Mouse (Mus musculus) cerebellum, adult 8-10 months (tissue): ENCODE measurements at regions not wholly inside any gene's neighbourhood (a gene's known extent, or its start where the extent isn't known, plus 50 kb on each side); places are given as distances from the start of the nearest gene placed in this dataset.

ENCODE experiments used
- DNase-seq: peaks from one replicate; pipeline ENCODE4 v3.0.0; 2022

- no peak for DNase-seq
Observed at GRCm38 (mm10) chr16:87295727-87296126, 58.3 kb upstream of the N6amt1 start.

GRCm38 (mm10) chr16:87292826-87293225, 61.2 kb upstream of the N6amt1 start:
- DNase-seq: no peak

GRCm38 (mm10) chr16:87291716-87292115, 62.3 kb upstream of the N6amt1 start:
- DNase-seq: no peak

GRCm38 (mm10) chr16:87285639-87286038, 68.3 kb upstream of the N6amt1 start:
- no peak for DNase-seq

GRCm38 (mm10) chr16:87284835-87285510, 69.0 kb upstream of the N6amt1 start:
- no peak for DNase-seq

GRCm38 (mm10) chr16:87278518-87278917, 75.5 kb upstream of the N6amt1 start:
- no peak for DNase-seq

GRCm38 (mm10) chr16:87272363-87272762, 81.6 kb upstream of the N6amt1 start:
- DNase-seq: no peak

- DNase-seq: no peak
Observed at GRCm38 (mm10) chr16:87267954-87268804, 85.8 kb upstream of the N6amt1 start.

- no peak for DNase-seq
Observed at GRCm38 (mm10) chr16:87267517-87267916, 86.5 kb upstream of the N6amt1 start.

GRCm38 (mm10) chr16:87263571-87263970, 90.4 kb upstream of the N6amt1 start:
- DNase-seq: peak; percentile 38

- DNase-seq: no peak
Observed at GRCm38 (mm10) chr16:87263041-87263440, 90.9 kb upstream of the N6amt1 start.

- no peak for DNase-seq
Observed at GRCm38 (mm10) chr16:87262497-87262896, 91.5 kb upstream of the N6amt1 start.

- peak; percentile 30 for DNase-seq
Observed at GRCm38 (mm10) chr16:87261527-87261926, 92.5 kb upstream of the N6amt1 start.

GRCm38 (mm10) chr16:87254736-87255135, 99.2 kb upstream of the N6amt1 start:
- no peak for DNase-seq

- no peak for DNase-seq
Observed at GRCm38 (mm10) chr16:87250531-87250930, 103.5 kb upstream of the N6amt1 start.

- no peak for DNase-seq
Observed at GRCm38 (mm10) chr16:87249903-87250302, 104.1 kb upstream of the N6amt1 start.

GRCm38 (mm10) chr16:87248501-87249030, 105.4 kb upstream of the N6amt1 start:
- DNase-seq: no peak

GRCm38 (mm10) chr16:87245933-87246791, 107.8 kb upstream of the N6amt1 start:
- DNase-seq: no peak

GRCm38 (mm10) chr16:87245441-87245840, 108.5 kb upstream of the N6amt1 start:
- no peak for DNase-seq

- DNase-seq: no peak
Observed at GRCm38 (mm10) chr16:87242027-87242426, 112.0 kb upstream of the N6amt1 start.

GRCm38 (mm10) chr16:87239105-87239504, 114.9 kb upstream of the N6amt1 start:
- DNase-seq: no peak

GRCm38 (mm10) chr16:87234199-87234598, 119.8 kb upstream of the N6amt1 start:
- DNase-seq: no peak

GRCm38 (mm10) chr16:87225595-87225994, 128.4 kb upstream of the N6amt1 start:
- no peak for DNase-seq
